Mouse (Mus musculus) layer of hippocampus, postnatal 10 days (tissue): ENCODE results near the gene Tsga10ip. TPM values are rescaled to one million over a fixed set of nuclear protein-coding genes. Genes with fewer than 3 reads are reported as not detected.

Source experiments
- DNase-seq, 2 experiments: peaks; one replicate each; pipeline ENCODE4 v3.0.0; 2021; ENCODE audit warnings: low spot score in 2 of 2
- total RNA-seq, 2 experiments: library from RNA; stranded (reverse); gene quantifications; 2 replicates each; pipeline ENCODE4 v1.2.3; 2021

Gene Tsga10ip
- total RNA-seq, 2 experiments from 2014 or later = 0.85 TPM; not detected in 1

DNA sequence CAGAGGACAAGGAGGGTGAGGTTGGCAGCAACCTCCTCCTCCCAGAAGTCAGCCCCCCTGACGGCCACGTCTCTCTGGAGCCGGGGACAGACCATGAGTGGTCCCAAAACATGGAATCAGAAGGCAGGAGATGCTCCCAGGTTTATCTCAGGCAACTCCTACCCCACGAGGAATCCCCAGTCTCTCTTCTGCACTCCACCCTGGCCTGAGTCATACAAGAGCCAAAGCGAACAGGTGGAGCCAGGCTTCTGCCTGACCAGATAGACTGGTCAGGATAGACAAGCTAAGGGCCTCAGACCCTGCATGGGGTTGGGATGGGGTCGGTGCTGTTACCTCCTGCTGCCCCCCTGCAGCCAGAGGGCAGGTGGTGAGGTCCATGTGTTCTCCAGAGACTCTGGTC lies 54.3 kb downstream of the Tsga10ip start:
- no peak for DNase-seq

GRCm38 (mm10) chr19:5345297-5346131 lies 56.8 kb downstream of the Tsga10ip start:
- DNase-seq = no peak

DNA sequence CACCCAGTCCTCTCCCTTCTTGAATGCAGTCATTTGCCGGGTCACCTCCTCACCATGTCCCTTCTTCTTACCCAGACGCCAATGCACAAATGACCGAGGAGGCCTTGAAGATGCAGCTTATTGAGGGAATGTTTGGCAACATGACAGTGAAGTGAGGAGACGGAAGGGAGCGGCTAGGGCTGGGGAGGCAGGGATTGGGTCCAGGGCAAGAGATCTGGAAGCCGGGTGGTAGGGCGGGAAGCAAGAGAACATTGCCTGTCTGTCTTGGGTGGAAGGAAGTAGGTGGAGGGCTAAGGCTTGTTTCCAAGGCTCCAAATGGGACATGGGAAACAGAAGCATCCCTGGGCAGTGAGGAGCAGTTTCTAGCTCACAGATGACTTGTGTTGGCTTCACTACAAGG lies 61.0 kb downstream of the Tsga10ip start:
- DNase-seq = no peak

Other genes starting within 250 kb of the Tsga10ip start
- 10 to 100 TPM; 71.2 to 73.5 TPM for gene Pacs1, start 129.4 kb downstream of the Tsga10ip start, total RNA-seq
- 100 to 1,000 TPM; 197 to 198 TPM for gene Sf3b2, start 107.1 kb downstream of the Tsga10ip start, total RNA-seq
- gene Gal3st3, start 104.2 kb downstream of the Tsga10ip start, total RNA-seq = 100 to 1,000 TPM; 104 to 111 TPM
- gene Catsper1, start 66.8 kb downstream of the Tsga10ip start, total RNA-seq = not detected
- 1 to 10 TPM; 5.4 to 7.4 TPM for gene Cst6, start 53.0 kb downstream of the Tsga10ip start, total RNA-seq
- 10 to 100 TPM; 25.9 to 28.3 TPM for gene Eif1ad, start 35.8 kb downstream of the Tsga10ip start, total RNA-seq
- 100 to 1,000 TPM; 110 to 114 TPM for gene Banf1, start 35.4 kb downstream of the Tsga10ip start, total RNA-seq
- gene Sart1, start 13.8 kb downstream of the Tsga10ip start, total RNA-seq = 10 to 100 TPM; 84.3 to 95.6 TPM
- 100 to 1,000 TPM; 234 to 244 TPM for gene Drap1, start 22.5 kb upstream of the Tsga10ip start, total RNA-seq
- 10 to 100 TPM; 55.7 to 57.5 TPM for gene AI837181, start 22.6 kb upstream of the Tsga10ip start, total RNA-seq
- not detected for gene Fosl1, start 45.0 kb upstream of the Tsga10ip start, total RNA-seq
- gene Ccdc85b, start 55.4 kb upstream of the Tsga10ip start, total RNA-seq = 10 to 100 TPM; 26.4 to 32.9 TPM
- gene Fibp, start 58.1 kb upstream of the Tsga10ip start, total RNA-seq = 100 to 1,000 TPM in 1 of 2 experiments, 10 to 100 TPM in 1; 83.7 to 108 TPM
- 1 to 10 TPM; 2.6 to 2.9 TPM for gene Ctsw, start 66.0 kb upstream of the Tsga10ip start, total RNA-seq
- 10 to 100 TPM; 18.4 to 19.6 TPM for gene Efemp2, start 71.4 kb upstream of the Tsga10ip start, total RNA-seq
- 10 to 100 TPM; 34.2 to 40.9 TPM for gene Mus81, start 85.9 kb upstream of the Tsga10ip start, total RNA-seq
- 1,000 to 10,000 TPM; 1,802 to 1,826 TPM for gene Cfl1, start 87.9 kb upstream of the Tsga10ip start, total RNA-seq
- gene 1700020D05Rik, start 101.3 kb upstream of the Tsga10ip start, total RNA-seq = 1 to 10 TPM; 5.6 to 9.8 TPM
- 10 to 100 TPM; 63.1 to 66.2 TPM for gene Snx32, start 108.0 kb upstream of the Tsga10ip start, total RNA-seq
- gene Ovol1, start 158.1 kb upstream of the Tsga10ip start, total RNA-seq = not detected
- gene Ap5b1, start 165.5 kb upstream of the Tsga10ip start, total RNA-seq = 1 to 10 TPM; 8.6 to 8.8 TPM
- gene Rnaseh2c, start 199.3 kb upstream of the Tsga10ip start, total RNA-seq = 10 to 100 TPM; 70.8 to 73.5 TPM
- gene Kat5, start 207.7 kb upstream of the Tsga10ip start, total RNA-seq = 10 to 100 TPM; 69.7 to 87.5 TPM
- gene Rela, start 235.0 kb upstream of the Tsga10ip start, total RNA-seq = 10 to 100 TPM; 24.4 to 24.7 TPM